ENCODE assay signal across 11 mouse cellular contexts in genomic region chr3:116737326-116737731, GRCm38 (mm10). TPM values are rescaled to one million over a fixed set of nuclear protein-coding genes. Genes with fewer than 3 reads are reported as not detected.
DNase-seq lines count a peak whose midpoint lies in the region; ATAC-seq and TF ChIP-seq lines count a peak whose summit lies in the region.
"Had no signal": no experiment of that assay in that cellular context is flagged by ENCODE, and none has a peak within 500 bp of the region (broad histone marks: within the 10 kb centered on the region; RNA-seq: fewer than 3 reads in every experiment).

No protein-coding gene starts in this region.

- H3K36me3 ChIP-seq in liver, embryonic 16.5 days (ENCODE audit: control insufficient read depth, insufficient read depth): no peaks in the 10 kb centered on the region
- H3K36me3 ChIP-seq: heart, embryonic 15.5 days had no signal

- peak; percentile 38; the same call in 1 of the 2 replicates for TF ChIP-seq CTCF in gastrocnemius, adult 2 months (IDR thresholded peaks at IDR 0.05)

- no peak overlapping the region for H3K4me2 ChIP-seq in liver, embryonic 16.5 days (ENCODE audit: low read depth, low read length)
- H3K4me2 ChIP-seq: heart, embryonic 15.5 days had no signal

- intact Hi-C loops in gastrocnemius, adult 2 months (cut with DNase I): no loop called here
- intact Hi-C loops in gastrocnemius, postnatal 36 days (cut with DNase I): no loop called here

- 52% methylated on average over 8 of the region's 8 CpGs for WGBS in liver, embryonic 16.5 days (ENCODE audit: insufficient replicate concordance)

- no peaks in the 10 kb centered on the region for H3K27me3 ChIP-seq in liver, embryonic 16.5 days (ENCODE audit: control insufficient read depth, insufficient read depth, low read depth, low read length)
- H3K27me3 ChIP-seq: heart, embryonic 15.5 days had no signal

- no peak overlapping the region for H3K9ac ChIP-seq in liver, embryonic 16.5 days (ENCODE audit: low read depth, low read length)
- H3K9ac ChIP-seq: heart, embryonic 15.5 days had no signal

- DNase-seq in gastrocnemius, adult 2 months: no peak
- DNase-seq in gastrocnemius, postnatal 36 days: no peak
- DNase-seq in 3T3-L1 (ENCODE audit: low read depth, low spot score): peak; percentile 29
- DNase-seq in adrenal gland, adult 8-10 months: peak; percentile 42
- no peak for DNase-seq in testis, postnatal 14 days (ENCODE audit: low spot score)
- no peak for DNase-seq in embryo, embryonic 10 days (ENCODE audit: low spot score)
- DNase-seq in testis, postnatal 10 days (ENCODE audit: low spot score): no peak
- DNase-seq: layer of hippocampus, adult 9-11 months had no signal

- no peak overlapping the region for H3K4me3 ChIP-seq in gastrocnemius, adult 2 months
- no peak overlapping the region for H3K4me3 ChIP-seq in liver, embryonic 16.5 days (ENCODE audit: low read depth, low read length)
- H3K4me3 ChIP-seq: heart, embryonic 15.5 days had no signal

- H3K27ac ChIP-seq in gastrocnemius, adult 2 months: no peak overlapping the region
- H3K27ac ChIP-seq in liver, embryonic 16.5 days (ENCODE audit: low read length): 0 out of 2 replicates have a peak overlapping the region, but pooled peaks have one; percentile 12
- H3K27ac ChIP-seq: heart, embryonic 15.5 days had no signal

- peaks cover 4% of the 10 kb centered on the region for H3K4me1 ChIP-seq in liver, embryonic 16.5 days (ENCODE audit: control insufficient read depth, low read depth, low read length)
- H3K4me1 ChIP-seq: heart, embryonic 15.5 days had no signal

- ATAC-seq in liver, embryonic 16.5 days (ENCODE audit: low read depth): peak; percentile 86

- H3K9me3 ChIP-seq in liver, embryonic 16.5 days (replicated peaks; ENCODE audit: control insufficient read depth, low read length): no peaks in the 10 kb centered on the region
- H3K9me3 ChIP-seq: heart, embryonic 15.5 days had no signal

RNA-seq across cellular contexts. Expression of gene Slc35a3, which starts 24.7 kb away (rescaled TPM):
- 1 to 10 TPM; 5.1 to 8.0 TPM for total RNA-seq in gastrocnemius, adult 2 months (2021)
- 1 to 10 TPM; 5.6 to 7.1 TPM for total RNA-seq in gastrocnemius, postnatal 36 days (2021)
- total RNA-seq in adrenal gland, adult 8-10 months (2022): 10 to 100 TPM; 24.5 to 30.0 (median 28.0) TPM
- 7.0 and 7.2 TPM in 2 replicates for polyA plus RNA-seq in liver, embryonic 16.5 days (2015; fragmentation: Nextera tagmentation; extraction: Ambion mirVana)

RNA-seq across cellular contexts. Expression of gene Gm43191, which starts 56.3 kb away (rescaled TPM):
- total RNA-seq in gastrocnemius, adult 2 months (2021): not detected
- total RNA-seq in gastrocnemius, postnatal 36 days (2021): not detected
- total RNA-seq in adrenal gland, adult 8-10 months (2022): not detected
- not detected in 2 replicates for polyA plus RNA-seq in liver, embryonic 16.5 days (2015; fragmentation: Nextera tagmentation; extraction: Ambion mirVana)
- polyA plus RNA-seq: embryonic facial prominence, embryonic 14.5 days; heart, embryonic 15.5 days had no signal

Comparison
In these comparisons a context has a peak if more than half of its experiments do, and no peak if none do; other contexts are left out.
1. DNase-seq: peak in 3T3-L1 (single experiment) and adrenal gland, adult 8-10 months (single experiment); none in gastrocnemius, adult 2 months (single experiment), gastrocnemius, postnatal 36 days (0 of 2), testis, postnatal 14 days (single experiment), embryo, embryonic 10 days (single experiment) and testis, postnatal 10 days (single experiment).